Mouse (Mus musculus): ENCODE measurements around the gene Smap2. TPM values are rescaled to one million over a fixed set of nuclear protein-coding genes. Genes with fewer than 3 reads are reported as not detected.
"Not testable (repeated sequence)": the region's sequence is repeated elsewhere in the genome, so short reads cannot be mapped to it uniquely, and the experiment has no call there.

The Smap2 gene
- 10 to 100 TPM; 42.2 to 42.4 TPM for total RNA-seq (2021)

- DNase-seq (ENCODE audit: low spot score), result peak; percentile 97
- intact Hi-C loops (cut with DNase I), result loop anchor here (5.0 kb wide), 2 partner anchors 200 to 1785 kb away; partner anchors contain the start of genes AU022252, P3h1 and Rlf
Measured at GRCm38 (mm10) chr4:121016928-121017657, at the start of gene Smap2. Smap2 (minus strand) TSS chr4:121017247.

- intact Hi-C loops (cut with DNase I), result no loop called here
- no peak for DNase-seq (ENCODE audit: low spot score)
Measured at GRCm38 (mm10) chr4:121065336-121065735, 48.3 kb upstream of the Smap2 start.

- intact Hi-C loops (cut with DNase I); DNase-seq (ENCODE audit: low spot score): not testable (repeated sequence)
Measured at GRCm38 (mm10) chr4:121059218-121059617, 42.2 kb upstream of the Smap2 start.

- no peak for DNase-seq (ENCODE audit: low spot score)
- intact Hi-C loops (cut with DNase I), result no loop called here
Measured at GRCm38 (mm10) chr4:121057032-121057431, 40.0 kb upstream of the Smap2 start.

GRCm38 (mm10) chr4:121056342-121056741, 39.3 kb upstream of the Smap2 start:
- no peak for DNase-seq (ENCODE audit: low spot score)
- intact Hi-C loops (cut with DNase I), result no loop called here

- no peak for DNase-seq (ENCODE audit: low spot score)
- intact Hi-C loops (cut with DNase I), result no loop called here
Measured at GRCm38 (mm10) chr4:121052454-121053323, 35.6 kb upstream of the Smap2 start.

GRCm38 (mm10) chr4:121051863-121052262, 34.8 kb upstream of the Smap2 start:
- no peak for DNase-seq (ENCODE audit: low spot score)
- intact Hi-C loops (cut with DNase I), result no loop called here

- intact Hi-C loops (cut with DNase I), result no loop called here
- DNase-seq (ENCODE audit: low spot score), result no peak
Measured at GRCm38 (mm10) chr4:121042946-121043345, 25.9 kb upstream of the Smap2 start.

- intact Hi-C loops (cut with DNase I), result no loop called here
- DNase-seq (ENCODE audit: low spot score), result no peak
Measured at GRCm38 (mm10) chr4:121042472-121042871, 25.4 kb upstream of the Smap2 start.

- peak; percentile 14 for DNase-seq (ENCODE audit: low spot score)
- intact Hi-C loops (cut with DNase I), result loop anchor here (2.0 kb wide), 1 partner anchor 54 kb away; no protein-coding TSS in a partner anchor
Measured at GRCm38 (mm10) chr4:121040897-121041671, 24.0 kb upstream of the Smap2 start.

GRCm38 (mm10) chr4:121040323-121040722, 23.3 kb upstream of the Smap2 start:
- intact Hi-C loops (cut with DNase I), result loop anchor here (2.0 kb wide), 1 partner anchor 54 kb away; no protein-coding TSS in a partner anchor
- no peak for DNase-seq (ENCODE audit: low spot score)

- no peak for DNase-seq (ENCODE audit: low spot score)
- intact Hi-C loops (cut with DNase I), result loop anchor here (2.0 kb wide), 1 partner anchor 53 kb away; no protein-coding TSS in a partner anchor
Measured at GRCm38 (mm10) chr4:121039331-121040115, 22.5 kb upstream of the Smap2 start, which contains the start of gene Col9a2. Col9a2 (plus strand) TSS chr4:121039385.

- no peak for DNase-seq (ENCODE audit: low spot score)
- intact Hi-C loops (cut with DNase I), result no loop called here
Measured at GRCm38 (mm10) chr4:121033006-121033405, 16.0 kb upstream of the Smap2 start.

GRCm38 (mm10) chr4:121031440-121031839, 14.4 kb upstream of the Smap2 start:
- no peak for DNase-seq (ENCODE audit: low spot score)
- intact Hi-C loops (cut with DNase I), result loop anchor here (2.0 kb wide), 1 partner anchor 45 kb away; no protein-coding TSS in a partner anchor

- no peak for DNase-seq (ENCODE audit: low spot score)
- intact Hi-C loops (cut with DNase I), result loop anchor here (2.0 kb wide), 1 partner anchor 43 kb away; no protein-coding TSS in a partner anchor
Measured at GRCm38 (mm10) chr4:121029632-121030031, 12.6 kb upstream of the Smap2 start.

GRCm38 (mm10) chr4:121028659-121029392, 11.8 kb upstream of the Smap2 start:
- no peak for DNase-seq (ENCODE audit: low spot score)
- intact Hi-C loops (cut with DNase I), result loop anchor here (1.0 kb wide), 1 partner anchor 203 kb away; no protein-coding TSS in a partner anchor

GRCm38 (mm10) chr4:121028146-121028545, 11.1 kb upstream of the Smap2 start:
- intact Hi-C loops (cut with DNase I), result loop anchor here (1.0 kb wide), 1 partner anchor 204 kb away; no protein-coding TSS in a partner anchor
- no peak for DNase-seq (ENCODE audit: low spot score)

- intact Hi-C loops (cut with DNase I), result no loop called here
- no peak for DNase-seq (ENCODE audit: low spot score)
Measured at GRCm38 (mm10) chr4:121025681-121026080, 8.6 kb upstream of the Smap2 start.

Data from heart, postnatal 25 days (tissue).